Mouse (Mus musculus): ENCODE measurements around the gene Usf1.

Usf1 gene

DNA sequence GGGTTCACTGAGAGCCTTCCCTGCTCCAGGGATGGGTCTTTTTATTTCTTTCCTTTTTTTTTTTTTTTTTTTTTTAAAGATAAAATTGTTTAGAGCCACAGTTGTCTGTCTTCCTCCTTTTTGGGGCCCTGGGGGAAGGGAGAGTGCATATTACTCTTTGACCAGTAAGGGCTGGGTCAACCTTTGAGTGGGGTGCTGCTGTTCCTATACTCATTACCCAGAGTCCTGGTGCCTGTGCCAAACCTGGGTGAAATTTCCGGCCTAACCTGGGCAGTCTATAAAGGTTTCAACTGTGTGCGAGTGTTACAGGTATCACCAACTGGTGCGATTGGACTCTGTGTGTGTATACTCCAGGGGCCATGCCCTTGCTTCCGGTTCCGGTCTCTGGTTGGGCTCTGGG is 7.5 kb downstream of the Usf1 start, which contains the start of gene Tstd1:
Tstd1 (plus strand) TSS at position 213 of the 400 bp plus-strand sequence.
- no peak for DNase-seq (ENCODE audit: low read depth, low spot score)

DNA sequence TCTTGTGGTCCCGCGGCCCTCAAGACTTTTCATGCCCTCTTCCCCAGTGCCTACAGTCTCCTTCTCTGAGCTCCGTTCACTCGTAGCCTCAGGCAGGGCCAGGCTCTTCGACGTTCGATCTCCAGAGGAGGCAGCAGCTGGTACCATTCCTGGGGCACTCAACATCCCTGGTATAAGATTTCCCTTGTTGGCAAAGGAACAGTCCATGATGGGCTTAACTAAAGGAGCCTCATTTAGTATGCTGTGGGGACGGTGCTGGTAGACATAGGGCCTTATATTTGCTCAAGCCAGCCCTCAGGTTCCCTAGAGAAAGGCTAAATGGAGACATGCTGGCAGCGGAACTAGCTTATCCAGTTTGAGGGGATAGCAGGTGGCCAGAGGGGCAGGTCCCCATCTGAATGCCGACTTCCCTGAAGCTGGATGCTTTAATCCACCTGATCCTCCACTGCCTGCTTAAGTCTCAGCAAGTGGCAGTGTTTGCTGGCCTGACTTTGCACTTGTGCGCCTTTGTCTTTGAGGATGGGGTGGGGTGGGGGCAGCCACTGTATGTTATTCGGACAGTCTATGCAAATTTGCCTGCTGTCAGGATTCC is 8.3 kb downstream of the Usf1 start:
- no peak for DNase-seq (ENCODE audit: low read depth, low spot score)

GRCm38 (mm10) chr1:171419905-171420304 is 8.8 kb downstream of the Usf1 start:
- no peak for DNase-seq (ENCODE audit: low read depth, low spot score)

- no peak for DNase-seq (ENCODE audit: low read depth, low spot score)
These were observed 11.5 kb downstream of the Usf1 start for GRCm38 (mm10) chr1:171422504-171423095.

- no peak for DNase-seq (ENCODE audit: low read depth, low spot score)
These were observed 13.5 kb downstream of the Usf1 start for GRCm38 (mm10) chr1:171424638-171425037.

- no peak for DNase-seq (ENCODE audit: low read depth, low spot score)
These were observed 14.0 kb downstream of the Usf1 start for GRCm38 (mm10) chr1:171425126-171425525.

GRCm38 (mm10) chr1:171432158-171432557 is 21.0 kb downstream of the Usf1 start:
- no peak for DNase-seq (ENCODE audit: low read depth, low spot score)

DNA sequence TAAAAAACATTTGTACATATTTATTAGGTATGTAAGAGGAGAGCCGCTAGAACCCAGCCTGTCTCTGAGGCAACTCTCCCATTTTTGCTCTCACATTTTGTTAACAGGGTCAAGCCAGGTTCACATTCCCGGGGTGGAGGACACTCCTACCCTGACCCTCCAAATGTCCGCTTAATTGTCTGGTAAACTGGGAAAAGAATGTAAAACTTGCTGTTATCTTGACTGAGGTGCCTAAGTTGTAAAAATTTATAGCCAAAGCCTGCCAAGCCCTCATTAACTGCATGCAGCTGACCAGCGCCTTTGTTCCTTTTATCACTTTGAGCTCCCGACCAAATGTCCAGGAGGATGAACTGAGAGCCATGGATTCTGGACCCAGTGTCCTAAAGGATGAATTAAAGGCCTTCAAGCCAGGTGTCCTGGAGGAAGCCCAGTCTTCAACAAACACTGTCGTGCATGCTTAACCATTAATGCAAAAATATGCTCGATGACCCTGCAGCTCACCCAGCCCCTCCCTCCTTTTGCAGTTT is 24.2 kb downstream of the Usf1 start:
- DNase-seq (ENCODE audit: low read depth, low spot score): no peak

GRCm38 (mm10) chr1:171435974-171436373 is 24.9 kb downstream of the Usf1 start:
- DNase-seq (ENCODE audit: low read depth, low spot score): no peak

DNA sequence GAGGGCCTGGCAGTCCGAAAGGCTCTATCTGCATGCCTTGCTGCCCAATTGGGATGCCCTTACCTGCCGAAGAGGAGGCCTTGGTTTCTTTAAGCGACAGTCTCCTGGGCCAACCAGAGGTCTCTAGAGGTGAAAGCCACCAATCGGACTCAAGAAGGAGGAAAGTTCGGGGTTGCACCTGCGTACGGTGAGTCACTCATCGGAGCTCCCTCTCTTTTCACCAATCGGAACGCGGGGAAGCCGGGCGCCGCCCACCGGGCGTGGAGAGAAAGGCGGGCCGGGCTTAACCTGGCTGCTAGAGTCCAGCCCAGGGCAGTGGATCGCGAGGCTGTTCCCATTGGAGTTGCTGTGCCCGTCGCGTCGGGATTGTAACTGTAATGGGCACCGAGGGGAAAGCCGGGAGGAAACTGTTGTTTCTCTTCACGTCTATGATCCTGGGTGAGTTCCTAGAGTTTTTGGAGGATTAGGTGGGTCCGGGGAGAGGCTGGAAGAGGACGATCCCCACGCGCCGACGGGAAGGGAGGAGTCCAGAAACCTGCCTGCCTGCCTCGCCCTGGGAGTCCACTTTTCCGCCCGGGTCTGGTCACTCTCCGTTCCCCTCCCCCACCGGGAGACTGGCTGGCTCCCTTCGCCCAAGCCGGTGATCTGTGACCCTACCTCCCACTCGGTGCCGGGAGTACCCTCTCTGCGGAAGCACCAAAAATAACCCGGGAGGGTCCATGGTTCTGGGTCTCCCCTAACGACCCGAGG is 26.3 kb downstream of the Usf1 start, which contains the start of gene F11r:
F11r (plus strand) TSS at position 272 of the 750 bp plus-strand sequence.
- no peak for DNase-seq (ENCODE audit: low read depth, low spot score)

DNA sequence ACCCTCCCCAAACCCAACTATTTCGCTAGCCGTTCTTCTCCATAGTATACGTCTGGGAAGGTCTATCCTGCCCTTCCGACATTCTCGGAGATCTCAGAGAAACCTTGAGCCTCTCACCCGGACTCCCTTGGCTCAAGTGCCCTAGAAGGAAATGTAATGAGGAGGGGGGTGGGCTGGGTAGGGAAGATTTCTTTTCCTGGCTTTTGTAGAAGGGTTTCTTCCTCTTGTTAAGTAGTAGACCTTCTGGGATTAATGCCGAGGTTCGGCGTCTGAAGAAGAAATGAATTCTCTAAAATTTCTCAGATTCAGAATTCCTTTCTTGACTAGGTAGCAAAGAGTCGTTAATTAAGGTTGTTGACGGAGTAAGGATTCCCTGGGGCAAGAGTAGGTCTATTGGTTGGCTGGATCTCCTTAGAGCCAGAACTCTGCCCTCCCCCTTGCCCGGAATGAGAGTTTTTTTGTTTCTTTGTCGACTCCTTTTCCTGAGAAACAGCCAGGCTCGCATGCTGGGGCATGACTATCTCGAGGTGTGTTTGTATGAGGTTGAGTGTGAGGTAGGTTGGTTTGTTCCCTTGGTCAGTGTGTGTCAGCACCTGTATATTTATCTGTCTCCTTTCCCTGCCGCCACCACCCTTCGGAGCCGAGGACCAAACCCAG is 27.0 kb downstream of the Usf1 start:
- no peak for DNase-seq (ENCODE audit: low read depth, low spot score)

DNA sequence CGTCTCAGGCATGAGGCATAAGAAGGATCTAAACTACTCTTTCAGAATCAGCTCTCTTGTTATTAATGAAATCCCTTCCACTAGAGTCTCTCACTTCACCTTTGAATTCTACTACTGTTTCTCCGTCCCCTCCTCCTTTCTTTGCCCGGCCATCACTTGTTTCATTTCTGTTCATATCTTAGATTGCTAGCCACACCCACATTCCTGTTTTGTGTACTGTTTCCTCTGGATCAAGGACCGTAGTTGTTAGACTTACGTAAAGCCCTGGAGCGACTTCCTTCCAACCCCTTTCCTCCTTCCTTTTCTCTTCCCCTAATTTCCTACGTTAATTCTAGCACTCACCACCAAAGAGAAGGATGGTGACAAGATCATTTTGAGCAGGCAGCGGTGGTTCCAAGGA is 28.0 kb downstream of the Usf1 start:
- no peak for DNase-seq (ENCODE audit: low read depth, low spot score)

DNA sequence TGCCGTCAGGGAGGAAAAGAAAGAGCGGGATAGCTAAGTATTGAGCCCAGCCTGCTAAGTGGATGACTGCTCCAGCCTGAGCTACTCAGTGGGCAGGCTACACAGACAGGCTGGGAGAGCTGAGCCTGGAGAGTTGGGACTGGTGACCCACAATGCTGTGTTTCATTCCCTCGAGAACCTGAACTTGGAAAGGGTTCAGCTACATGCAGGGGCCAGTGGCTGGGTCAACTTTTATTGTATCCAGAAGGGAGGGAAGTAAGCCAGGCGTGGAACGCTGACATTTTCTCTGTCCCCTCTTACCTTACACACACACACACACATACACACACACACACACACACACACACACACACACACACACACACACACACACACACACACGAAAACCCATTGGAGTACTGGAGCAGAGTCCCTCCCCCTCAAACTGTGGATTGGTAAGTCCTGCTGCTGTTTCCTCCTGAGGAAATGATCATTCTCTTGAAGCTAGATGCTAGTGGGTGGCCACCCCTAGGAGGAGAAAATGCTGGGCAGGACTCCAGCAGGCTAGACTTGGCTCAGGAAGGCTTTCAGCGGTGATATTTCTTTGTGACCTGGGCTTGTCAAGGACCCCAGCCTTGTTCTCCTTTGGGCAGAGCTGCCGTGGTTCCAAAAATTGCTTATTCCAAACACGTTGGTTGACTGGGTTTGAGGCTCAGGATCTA is 29.1 kb downstream of the Usf1 start:
- DNase-seq (ENCODE audit: low read depth, low spot score): no peak

DNA sequence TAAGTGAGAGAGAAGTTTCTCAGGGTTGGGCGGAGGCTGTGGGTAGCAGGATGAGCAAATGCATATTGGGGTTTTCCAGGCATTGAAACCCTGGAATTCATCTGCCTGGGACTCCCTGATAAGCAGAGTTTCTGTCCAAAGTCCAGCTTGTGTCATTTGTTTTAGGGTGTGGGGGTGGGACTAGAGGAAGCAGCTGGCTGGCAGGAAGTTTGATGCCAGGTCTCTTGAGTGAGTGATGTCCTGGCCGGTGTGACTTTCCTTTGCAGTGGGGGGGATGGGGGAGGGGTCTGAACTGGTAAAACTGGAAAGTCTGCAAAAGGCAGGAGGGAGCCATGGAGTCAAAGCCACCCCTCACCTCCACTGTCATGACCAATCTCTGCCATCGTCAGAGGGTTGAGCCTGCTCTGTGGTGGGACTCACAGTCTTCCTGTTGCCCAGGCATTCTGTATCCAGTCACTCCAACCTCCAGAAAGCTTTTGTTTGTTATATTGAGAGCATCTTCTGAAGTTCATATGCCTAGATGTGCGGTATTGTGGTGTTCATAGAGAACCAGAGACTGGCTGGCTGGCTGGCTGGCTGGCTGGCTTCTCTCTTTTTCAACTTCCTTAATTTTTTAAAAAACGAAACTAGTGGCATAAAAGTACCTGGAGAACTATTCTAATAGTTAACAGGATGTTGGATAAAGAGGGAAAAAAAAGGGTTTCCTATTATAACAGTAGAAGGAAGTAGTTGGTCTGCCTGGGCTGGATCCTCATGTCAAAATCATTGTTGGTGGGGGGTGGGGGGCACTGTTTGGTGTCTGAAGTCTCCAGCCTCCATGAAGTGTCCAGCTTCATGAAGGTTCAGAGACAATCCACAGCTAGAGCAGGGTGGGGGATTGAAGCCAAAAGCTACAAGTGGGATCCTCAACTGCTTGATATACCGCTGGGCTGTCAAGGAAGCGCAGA is 30.6 kb downstream of the Usf1 start:
- DNase-seq (ENCODE audit: low read depth, low spot score): no peak

DNA sequence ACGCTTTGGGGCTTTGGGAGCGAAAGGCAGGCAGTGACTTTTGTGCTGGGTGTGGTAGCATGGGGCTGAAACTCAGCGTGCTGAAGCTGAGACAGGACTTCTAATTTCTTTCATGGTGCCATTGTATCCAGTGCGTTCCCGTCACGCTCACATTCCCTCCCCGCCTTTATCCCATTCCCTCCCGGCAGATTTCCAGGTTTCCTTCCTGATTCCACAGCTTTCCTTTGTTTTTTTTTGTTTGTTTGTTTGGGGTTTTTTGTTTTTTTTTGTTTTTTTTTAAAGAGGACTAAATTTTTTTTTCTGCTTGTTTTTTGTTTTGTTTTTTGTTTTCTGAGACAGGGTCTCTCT is 31.3 kb downstream of the Usf1 start:
- no peak for DNase-seq (ENCODE audit: low read depth, low spot score)

- DNase-seq (ENCODE audit: low read depth, low spot score): no peak
These were observed 33.9 kb downstream of the Usf1 start for GRCm38 (mm10) chr1:171445050-171445449.

- no peak for DNase-seq (ENCODE audit: low read depth, low spot score)
These were observed 35.7 kb downstream of the Usf1 start for GRCm38 (mm10) chr1:171446854-171447253.

DNA sequence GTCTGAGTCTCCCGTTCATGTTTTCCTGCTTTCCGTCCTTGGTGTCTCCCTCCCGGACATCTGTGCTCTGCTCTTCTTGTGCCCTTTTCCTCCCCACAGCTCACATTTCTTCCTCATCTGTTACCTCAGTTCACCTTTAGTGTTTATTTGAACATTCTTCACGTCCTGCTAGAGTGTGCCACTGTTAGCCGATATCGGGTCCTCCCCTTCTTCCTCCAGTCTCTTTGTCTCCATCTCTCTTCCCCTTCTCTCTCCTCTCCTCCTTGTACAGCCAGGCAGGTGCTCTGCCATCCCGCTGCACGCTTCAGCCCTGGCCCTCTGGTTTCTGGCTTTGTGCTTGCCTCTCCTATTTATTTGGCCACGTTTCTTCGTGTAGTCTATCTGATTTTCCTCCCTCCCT is 36.6 kb downstream of the Usf1 start:
- DNase-seq (ENCODE audit: low read depth, low spot score): no peak

- no peak for DNase-seq (ENCODE audit: low read depth, low spot score)
These were observed 38.9 kb downstream of the Usf1 start for GRCm38 (mm10) chr1:171450062-171450461.

DNA sequence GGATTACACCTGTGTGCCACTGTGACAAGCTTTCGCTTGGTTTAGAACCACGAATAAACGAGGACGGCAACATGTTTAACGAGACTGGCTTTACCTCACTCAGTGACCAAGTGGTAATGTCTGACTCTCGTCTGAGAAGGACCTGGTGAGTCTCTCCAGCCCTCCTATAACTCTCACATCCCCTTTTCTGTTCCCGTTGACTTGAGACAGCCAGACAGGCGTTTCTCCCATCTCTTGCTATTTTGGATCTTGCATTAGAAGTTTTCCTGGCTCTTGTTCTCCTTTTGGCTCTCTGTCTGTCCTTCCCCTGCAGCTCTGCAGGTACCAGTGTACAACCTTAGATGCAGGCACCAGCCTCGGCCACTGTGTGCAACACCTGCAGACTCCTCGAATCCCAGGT is 39.9 kb downstream of the Usf1 start:
- no peak for DNase-seq (ENCODE audit: low read depth, low spot score)

GRCm38 (mm10) chr1:171452522-171452921 is 41.4 kb downstream of the Usf1 start:
- no peak for DNase-seq (ENCODE audit: low read depth, low spot score)
